Mouse (Mus musculus) 3134 (cell line): ENCODE results near the gene B4galnt3.

Experiments
- DNase-seq: peaks from one replicate; pipeline ENCODE4 v3.0.0-alpha.2; 2011; ENCODE audit warnings: low spot score; ENCODE audit not compliant: insufficient read length; ENCODE audit errors: extremely low read depth

The B4galnt3 gene

DNA sequence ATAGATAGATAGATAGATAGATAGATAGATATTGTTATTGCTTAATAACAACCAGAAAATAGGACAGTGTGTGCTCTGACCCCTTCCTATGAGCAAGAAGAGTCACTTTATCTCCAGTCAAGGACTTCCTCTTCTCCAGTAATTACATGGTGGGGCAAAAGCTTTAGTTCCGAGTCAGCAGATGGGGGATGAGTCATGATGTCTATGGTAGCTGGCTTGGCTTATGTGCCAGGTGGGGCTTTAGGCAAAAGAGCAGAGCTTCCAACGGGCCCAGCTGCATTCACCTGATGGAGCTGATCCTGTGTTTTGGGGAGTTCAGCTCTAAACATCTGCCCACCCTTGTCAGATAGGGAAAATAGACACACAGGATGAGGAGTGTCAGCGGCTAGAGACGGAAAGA is 138.8 kb downstream of the B4galnt3 start:
- no peak for DNase-seq

DNA sequence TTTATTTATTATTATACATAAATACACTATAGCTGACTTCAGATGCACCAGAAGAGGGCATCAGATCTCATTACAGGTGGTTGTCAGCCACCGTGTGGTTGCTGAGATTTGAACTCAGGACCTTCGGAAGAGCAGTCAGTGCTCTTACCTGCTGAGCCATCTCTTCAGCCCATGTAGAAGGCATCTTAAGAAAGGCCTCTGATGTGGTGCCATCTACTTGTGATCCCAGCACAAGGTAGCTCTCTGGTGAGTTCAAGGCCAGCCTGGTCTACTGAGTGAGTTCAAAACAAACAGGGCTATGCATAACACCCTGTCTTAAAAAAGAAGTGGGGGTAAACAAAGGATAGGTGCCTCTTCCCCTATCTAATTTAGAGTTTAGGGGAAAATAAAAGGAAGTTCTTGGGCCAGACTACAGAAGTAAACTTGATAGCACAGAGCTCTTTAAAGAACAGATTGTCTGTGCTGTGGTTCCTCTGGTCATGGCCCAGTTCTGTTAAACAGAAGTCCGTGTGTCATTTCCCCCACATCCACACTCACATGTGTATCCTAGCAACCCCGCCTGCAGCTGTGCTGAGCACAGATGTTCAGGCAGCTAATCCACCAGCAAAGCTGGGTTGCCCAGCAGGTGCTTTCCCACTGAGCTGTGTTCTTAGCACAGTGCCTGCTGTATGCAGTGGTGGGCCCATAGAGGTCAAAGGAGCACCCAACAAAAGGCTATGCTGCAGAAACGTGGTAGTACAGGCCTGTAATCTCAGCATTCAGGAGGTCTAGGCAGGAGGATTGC is 139.6 kb downstream of the B4galnt3 start:
- DNase-seq = no peak
